Mouse (Mus musculus) kidney, adult 2 months (tissue): ENCODE measurements around the gene Zfp445. TPM values are rescaled to one million over a fixed set of nuclear protein-coding genes. Genes with fewer than 3 reads are reported as not detected.
"Not testable (repeated sequence)": the region's sequence is repeated elsewhere in the genome, so short reads cannot be mapped to it uniquely, and the experiment has no call there.

Experiments
- DNase-seq: peaks from one replicate; pipeline ENCODE4 v3.0.0; 2021
- H3K27ac ChIP-seq: fragments of 200-500 bp; 2 replicates; pipeline ENCODE4 v1.5.1; 2012; ENCODE audit warnings: low read depth, low read length, control low read depth, inconsistent platforms; ENCODE audit not compliant: insufficient read depth
- H3K27me3 ChIP-seq: fragments of 200-500 bp; replicated peaks from 2 replicates; pipeline ENCODE4 v1.6.1; 2012; ENCODE audit warnings: mild to moderate bottlenecking, moderate library complexity, low read length, inconsistent platforms; ENCODE audit not compliant: control insufficient read depth, insufficient read depth
- H3K36me3 ChIP-seq: fragments of 200-500 bp; 2 replicates; pipeline ENCODE4 v1.6.1; 2012; ENCODE audit warnings: mild to moderate bottlenecking, moderate library complexity, low read length, inconsistent platforms; ENCODE audit not compliant: control insufficient read depth, insufficient read depth
- H3K4me1 ChIP-seq: fragments of 200-500 bp; 2 replicates; pipeline ENCODE4 v1.6.1; 2011; ENCODE audit warnings: low read length; ENCODE audit not compliant: control insufficient read depth, insufficient read depth
- H3K4me3 ChIP-seq: fragments of 200-500 bp; 2 replicates; pipeline ENCODE4 v1.5.1; 2011; ENCODE audit warnings: mild to moderate bottlenecking, low read depth, low read length, control low read depth; ENCODE audit not compliant: insufficient read depth
- CTCF ChIP-seq: fragments of 200-500 bp; conservative IDR thresholded peaks from 2 replicates; pipeline ENCODE4 v1.5.1; 2011; ENCODE audit warnings: low read depth, mild to moderate bottlenecking, control low read depth, low read length, moderate library complexity, mixed read lengths; ENCODE audit not compliant: insufficient read depth, insufficient read length
- POLR2A ChIP-seq: fragments of 200-500 bp; IDR thresholded peaks from one replicate; pipeline ENCODE4 v1.6.1; 2011; ENCODE audit warnings: low read depth, low read length, control low read depth
- WGBS: fragments of 180-500 bp; shearing (Covaris S2); methylation state at CpG from one replicate; pipeline ENCODE4 v1.1.7; 2018; 5-methylcytosine and 5-hydroxymethylcytosine counted together
- polyA plus RNA-seq: library from polyadenylated mRNA; depleted of rRNA; stranded (reverse); fragments of >200 nt; gene quantifications from 2 replicates; pipeline ENCODE4 v1.2.3, GENCODE M21; 2012

Zfp445 gene
- polyA plus RNA-seq, 1 experiment: 30.0 TPM

DNA sequence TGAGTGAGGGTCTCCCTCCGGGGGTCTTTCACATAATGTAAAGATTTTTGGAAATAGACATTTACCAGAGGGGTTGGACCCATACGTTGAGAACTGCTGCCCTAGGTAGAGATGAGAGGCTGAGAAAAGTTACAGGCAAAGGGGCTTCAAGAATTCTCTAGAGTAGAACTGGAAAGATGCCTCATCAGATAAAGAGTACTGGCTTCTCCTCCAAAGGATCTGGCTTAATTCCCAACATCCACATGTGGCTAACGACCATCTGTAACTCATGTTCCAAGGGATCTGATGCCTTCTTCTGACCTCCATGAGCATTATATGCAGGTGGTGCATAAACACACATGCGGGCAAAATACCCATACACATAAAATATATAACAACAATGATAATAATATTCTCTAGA is 10.2 kb downstream of the Zfp445 start:
- DNase-seq: no peak
- 94% methylated on average over 4 of the region's 4 CpGs for WGBS
- no peak overlapping the region for H3K27ac ChIP-seq

DNA sequence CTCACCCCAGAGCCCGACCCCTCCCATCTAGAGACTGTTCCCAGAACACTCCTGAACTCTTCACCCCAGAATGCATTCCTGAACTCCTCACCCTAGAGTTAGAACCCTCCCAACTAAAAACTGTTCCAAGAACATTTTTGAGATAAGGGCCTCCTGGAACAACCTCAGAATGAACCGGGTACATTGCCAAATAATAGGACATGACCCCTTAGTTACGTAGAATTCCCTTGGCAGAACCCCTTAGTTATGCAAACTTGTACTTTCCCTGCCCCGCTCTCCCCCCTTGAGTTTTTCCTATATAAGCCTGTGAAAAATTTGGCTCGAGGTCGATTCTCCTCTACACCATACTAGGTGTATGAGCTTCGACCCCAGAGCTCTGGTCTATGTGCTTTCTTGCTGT is 10.7 kb downstream of the Zfp445 start:
- H3K27me3 ChIP-seq, H3K4me1 ChIP-seq, H3K4me3 ChIP-seq, H3K27ac ChIP-seq, DNase-seq: not testable (repeated sequence)
- H3K36me3 ChIP-seq: peaks cover 60% of the 10 kb centered on the region
- WGBS: 92% methylated on average over 2 of the region's 7 CpGs

More for the DNA sequence above, 10.2 kb downstream of the Zfp445 start:
- Histone ChIP-seq H3K27me3 (no peaks in the 10 kb centered on the region), H3K4me1 (no peaks in the 10 kb centered on the region), H3K4me3 (no peak overlapping the region), H3K36me3 (peaks cover 63% of the 10 kb centered on the region)
- TF ChIP-seq POLR2A (no peak), CTCF (no peak)

DNA sequence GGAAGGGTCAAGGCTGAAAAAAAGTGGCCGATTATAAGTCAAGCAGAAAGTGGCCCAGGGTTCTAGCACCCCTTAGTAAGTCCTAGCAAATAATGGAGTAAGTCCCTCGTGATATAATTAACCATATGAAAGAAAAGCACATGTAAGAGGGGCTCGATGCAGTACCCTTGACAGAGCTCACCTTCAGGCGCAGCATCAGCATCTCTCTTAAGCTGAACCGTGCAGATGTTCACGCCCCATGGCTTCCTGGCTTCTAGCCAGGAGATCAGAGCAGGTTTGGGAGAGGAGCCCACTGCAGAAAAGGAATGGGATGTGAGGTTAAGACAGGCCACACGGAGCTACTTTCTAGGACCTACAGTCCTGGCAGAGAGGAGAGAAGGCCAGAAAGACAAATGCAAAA is 11.3 kb downstream of the Zfp445 start:
- Histone ChIP-seq H3K36me3 (peaks cover 56% of the 10 kb centered on the region), H3K4me1 (no peaks in the 10 kb centered on the region), H3K4me3 (no peak overlapping the region), H3K27ac (no peak overlapping the region), H3K27me3 (no peaks in the 10 kb centered on the region)
- DNase-seq: no peak
- no peak for TF ChIP-seq CTCF
- no peak for TF ChIP-seq POLR2A
- 79% methylated on average over 7 of the region's 7 CpGs for WGBS

DNA sequence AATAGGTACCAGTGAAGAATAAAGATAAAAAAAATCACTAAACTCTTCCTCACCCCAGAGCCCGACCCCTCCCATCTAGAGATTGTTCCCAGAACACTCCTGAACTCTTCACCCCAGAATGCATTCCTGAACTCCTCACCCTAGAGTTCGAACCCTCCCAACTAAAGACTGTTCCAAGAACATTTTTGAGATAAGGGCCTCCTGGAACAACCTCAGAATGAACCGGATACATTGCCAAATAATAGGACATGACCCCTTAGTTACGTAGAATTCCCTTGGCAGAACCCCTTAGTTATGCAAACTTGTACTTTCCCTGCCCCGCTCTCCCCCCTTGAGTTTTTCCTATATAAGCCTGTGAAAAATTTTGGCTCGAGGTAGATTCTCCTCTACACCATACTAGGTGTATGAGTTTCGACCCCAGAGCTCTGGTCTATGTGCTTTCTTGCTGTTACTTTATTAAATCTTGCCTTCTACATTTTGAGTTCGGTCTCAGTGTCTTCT is 17.9 kb downstream of the Zfp445 start:
- H3K27me3 ChIP-seq, H3K4me3 ChIP-seq, H3K4me1 ChIP-seq, H3K27ac ChIP-seq, DNase-seq: not testable (repeated sequence)
- 82% methylated on average over 8 of the region's 8 CpGs for WGBS
- peaks cover 14% of the 10 kb centered on the region for H3K36me3 ChIP-seq

DNA sequence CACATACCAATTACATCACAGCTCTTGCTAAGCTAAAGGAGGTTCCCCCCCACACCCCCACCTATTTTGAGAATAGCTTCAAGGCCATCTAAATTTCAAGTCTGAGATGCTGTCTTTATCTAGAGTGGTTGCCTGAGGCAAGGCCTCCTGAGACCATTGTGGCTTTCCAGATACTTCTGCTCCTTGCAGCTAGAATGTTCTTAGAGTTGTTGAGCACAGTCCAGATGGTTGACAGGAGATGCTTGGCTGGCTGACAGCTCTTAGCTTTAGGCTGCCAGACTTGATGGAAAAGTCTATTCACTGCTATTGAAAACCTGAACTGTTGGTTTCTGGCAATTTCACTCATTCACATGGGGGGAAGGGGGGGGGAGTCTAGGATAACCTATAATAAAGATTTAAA is 19.6 kb downstream of the Zfp445 start:
- DNase-seq: peak; percentile 35
- H3K27ac ChIP-seq: no peak overlapping the region
- no peak for TF ChIP-seq CTCF
- no peak for TF ChIP-seq POLR2A

DNA sequence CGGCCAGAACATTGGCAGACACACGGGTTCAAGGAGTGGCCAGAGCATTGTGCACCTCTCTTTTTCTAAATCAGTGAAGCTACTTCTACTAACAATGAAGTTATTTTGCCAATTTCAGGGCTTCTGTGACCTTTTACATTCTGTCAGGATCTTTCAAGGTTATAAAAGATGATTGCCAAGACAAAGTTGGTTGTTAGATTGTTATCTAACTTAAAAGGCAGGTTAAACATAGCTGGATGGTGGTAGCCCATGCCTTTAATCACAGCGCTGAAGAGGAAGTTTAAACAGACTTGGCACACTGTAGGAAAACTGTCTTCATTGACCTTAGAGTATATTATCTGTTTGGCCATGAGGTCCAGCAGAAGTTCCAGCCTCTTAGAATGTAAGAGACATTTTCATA is 20.2 kb downstream of the Zfp445 start:
- Histone ChIP-seq H3K27me3 (no peaks in the 10 kb centered on the region), H3K27ac (no peak overlapping the region), H3K4me1 (no peaks in the 10 kb centered on the region), H3K4me3 (no peak overlapping the region), H3K36me3 (peaks cover 3% of the 10 kb centered on the region)
- WGBS: 84% methylated on average over 3 of the region's 3 CpGs
- no peak for DNase-seq
- TF ChIP-seq POLR2A (no peak), CTCF (no peak)

More for the DNA sequence above, 19.6 kb downstream of the Zfp445 start:
- Histone ChIP-seq H3K27me3 (no peaks in the 10 kb centered on the region), H3K36me3 (peaks cover 4% of the 10 kb centered on the region), H3K4me1 (no peaks in the 10 kb centered on the region), H3K4me3 (no peak overlapping the region)

DNA sequence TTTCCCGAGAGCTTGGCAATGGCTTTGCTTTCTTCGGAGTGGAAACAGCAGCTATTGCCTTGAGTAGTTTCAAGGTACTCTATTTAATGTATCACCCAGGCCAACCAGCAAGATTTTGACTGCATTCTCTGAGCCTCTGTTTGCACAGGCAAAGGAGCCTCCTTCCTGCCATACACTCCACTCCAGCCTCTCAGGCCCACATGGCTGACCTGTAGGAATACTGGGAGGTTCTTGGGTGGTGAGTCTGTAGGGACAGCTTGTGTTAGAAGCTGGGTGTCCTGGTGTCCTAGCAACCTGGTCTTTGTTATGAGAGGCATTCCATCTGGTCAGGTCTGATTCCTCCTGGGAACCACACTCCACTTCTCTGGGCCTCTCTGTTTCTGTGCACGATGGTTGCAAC is 22.0 kb downstream of the Zfp445 start, which contains the start of gene Gm35549:
Gene Gm35549, minus strand, starts transcription at position 276 of the 400 bp plus-strand sequence.
- H3K4me1 ChIP-seq: no peaks in the 10 kb centered on the region
- H3K36me3 ChIP-seq: no peaks in the 10 kb centered on the region
- TF ChIP-seq CTCF (no peak), POLR2A (no peak)
- no peak within 1 kb of the TSS for H3K27ac ChIP-seq
- H3K27me3 ChIP-seq: no peaks in the 10 kb centered on the region
- H3K4me3 ChIP-seq: no peak within 1 kb of the TSS
- WGBS: 67% methylated on average over 3 of the region's 3 CpGs
- DNase-seq: no peak

DNA sequence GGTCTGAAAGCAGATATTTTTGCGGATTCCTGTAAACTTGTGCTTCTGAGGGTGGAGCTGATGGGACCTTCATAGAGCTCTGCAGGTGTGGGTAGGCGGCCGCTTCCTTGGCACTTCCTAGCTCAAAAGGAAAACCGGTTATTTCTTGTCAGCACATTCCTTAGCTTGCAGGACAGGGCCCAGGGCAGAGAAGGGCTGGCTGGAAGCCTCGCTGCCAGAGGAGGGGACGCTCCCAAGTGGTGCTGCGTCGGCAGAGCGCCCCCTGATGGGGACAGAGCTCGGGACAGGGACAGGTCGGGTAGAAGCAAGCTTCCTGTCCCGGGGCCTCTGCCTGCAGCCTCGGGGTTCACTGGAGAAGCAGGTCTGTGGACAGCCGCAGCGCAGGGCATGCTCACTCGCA is 28.1 kb downstream of the Zfp445 start:
- no peak overlapping the region for H3K27ac ChIP-seq
- H3K4me1 ChIP-seq: peaks cover 4% of the 10 kb centered on the region; the same call in 1 of the 2 replicates
- no peak overlapping the region for H3K4me3 ChIP-seq
- peak; percentile 78 for DNase-seq
- 29% methylated on average over 16 of the region's 16 CpGs for WGBS
- peaks cover 1% of the 10 kb centered on the region; the same call in 1 of the 2 replicates for H3K36me3 ChIP-seq
- H3K27me3 ChIP-seq: no peaks in the 10 kb centered on the region
- TF ChIP-seq CTCF (no peak; the same call in 1 of the 2 replicates), POLR2A (no peak)
